Mouse (Mus musculus) ES-Bruce4 (cell line): ENCODE results near the gene Sfr1.

Source experiments
- CTCF ChIP-seq: IDR thresholded peaks from one replicate; pipeline ENCODE4 v1.8.1; 2011; ENCODE audit warnings: low read depth, low read length
- EP300 ChIP-seq: IDR thresholded peaks from 2 replicates; pipeline ENCODE4 v1.6.1; 2011; ENCODE audit warnings: low read depth, low read length; ENCODE audit not compliant: insufficient read depth

DNA sequence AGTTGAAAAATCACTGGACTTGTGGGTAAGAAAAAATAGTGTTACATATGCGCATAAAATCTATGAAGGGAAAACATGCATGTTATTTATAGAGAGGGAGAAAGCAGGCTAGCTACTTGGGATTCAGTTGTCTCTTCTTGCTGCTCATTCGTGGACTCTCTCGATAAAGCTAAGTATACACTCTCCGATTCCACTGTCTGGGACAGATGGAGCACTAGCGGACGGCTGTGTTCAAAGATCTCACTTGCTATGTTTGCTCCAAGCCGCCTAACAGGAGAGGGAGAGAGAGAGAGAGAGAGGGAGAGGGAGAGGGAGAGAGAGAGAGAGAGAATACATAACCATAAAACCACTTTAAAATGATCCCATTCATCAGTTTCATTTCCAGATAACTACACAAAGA, 48.7 kb downstream of the Sfr1 start:
- TF ChIP-seq EP300 = no peak
- TF ChIP-seq CTCF = no peak
